Mouse (Mus musculus) forebrain, embryonic 11.5 days (tissue): Measurements from ENCODE around the gene Trim2. TPM values are rescaled to one million over a fixed set of nuclear protein-coding genes. Genes with fewer than 3 reads are reported as not detected.

Experiments
- polyA plus RNA-seq: library from polyadenylated mRNA; unstranded; fragments of >200 nt; fragmentation: Nextera tagmentation; extraction: Ambion mirVana; gene quantifications from 2 replicates; pipeline ENCODE4 v1.2.1, GENCODE M21; 2014

Gene Trim2
- polyA plus RNA-seq, 1 experiment from 2014 or later: 70.3 TPM

Other genes starting within 250 kb of the Trim2 start
- gene Mnd1, start 151.1 kb downstream of the Trim2 start, polyA plus RNA-seq: 8.7 and 12.1 TPM in 2 replicates
- gene Gm6525, start 132.8 kb downstream of the Trim2 start, polyA plus RNA-seq: 0.43 and 1.1 TPM in 2 replicates
- gene Fhdc1, start 173.6 kb upstream of the Trim2 start, polyA plus RNA-seq: 2.3 and 2.5 TPM in 2 replicates